Mouse (Mus musculus) neural tube, embryonic 13.5 days (tissue): ENCODE measurements around the gene Pxmp4. TPM values are rescaled to one million over a fixed set of nuclear protein-coding genes. Genes with fewer than 3 reads are reported as not detected.

ENCODE experiments used
- ATAC-seq: fragments of 200-750 bp; cut with Nextera tagmentation; 2 replicates; pipeline ENCODE4 v1.8.0; 2017; ENCODE audit warnings: low read depth, mild to moderate bottlenecking, moderate TSS enrichment, moderate library complexity
- H3K27ac ChIP-seq: fragments of 300-500 bp; sonication (generic); replicated peaks from 2 replicates; pipeline ENCODE4 v1.5.1; 2015; ENCODE audit warnings: moderate library complexity, mild to moderate bottlenecking, inconsistent platforms
- H3K27me3 ChIP-seq: fragments of 300-500 bp; sonication (generic); 2 replicates; pipeline ENCODE4 v1.6.1; 2015; ENCODE audit warnings: mild to moderate bottlenecking, inconsistent platforms
- H3K36me3 ChIP-seq: fragments of 300-500 bp; sonication (generic); 2 replicates; pipeline ENCODE4 v1.6.1; 2015; ENCODE audit warnings: mild to moderate bottlenecking, inconsistent platforms
- H3K4me1 ChIP-seq: fragments of 300-500 bp; sonication (generic); replicated peaks from 2 replicates; pipeline ENCODE4 v1.6.1; 2015; ENCODE audit warnings: inconsistent platforms
- H3K4me2 ChIP-seq: fragments of 300-500 bp; sonication (generic); 2 replicates; pipeline ENCODE4 v1.6.1; 2015; ENCODE audit warnings: inconsistent platforms, mild to moderate bottlenecking, moderate library complexity
- H3K4me3 ChIP-seq: fragments of 300-500 bp; sonication (generic); 2 replicates; pipeline ENCODE4 v1.5.1; 2015; ENCODE audit warnings: mild to moderate bottlenecking, inconsistent platforms
- H3K9ac ChIP-seq: fragments of 300-500 bp; sonication (generic); 2 replicates; pipeline ENCODE4 v1.6.1; 2015; ENCODE audit warnings: moderate library complexity, mild to moderate bottlenecking, inconsistent platforms
- H3K9me3 ChIP-seq: fragments of 300-500 bp; sonication (generic); 2 replicates; pipeline ENCODE4 v1.6.1; 2016; ENCODE audit warnings: inconsistent platforms
- WGBS: fragments of 180-500 bp; shearing (Covaris S2); methylation state at CpG from one replicate; pipeline ENCODE4 v1.1.7; 2015; 5-methylcytosine and 5-hydroxymethylcytosine counted together
- polyA plus RNA-seq: library from polyadenylated mRNA; unstranded; fragments of >200 nt; fragmentation: Nextera tagmentation; extraction: Ambion mirVana; gene quantifications from 2 replicates; pipeline ENCODE4 v1.2.1, GENCODE M21; 2015

Gene Pxmp4
- polyA plus RNA-seq, 1 experiment from 2014 or later, result 16.1 TPM

GRCm38 (mm10) chr2:154633039-154633742 is 29.7 kb upstream of the Pxmp4 start:
- Histone ChIP-seq H3K36me3 (peaks cover 88% of the 10 kb centered on the region), H3K4me3 (no peak overlapping the region), H3K9me3 (no peaks in the 10 kb centered on the region), H3K4me1 (no peaks in the 10 kb centered on the region), H3K27ac (no peak overlapping the region), H3K27me3 (no peaks in the 10 kb centered on the region), H3K4me2 (no peak overlapping the region), H3K9ac (no peak overlapping the region)
- ATAC-seq, result no peak
- WGBS, result 83% methylated on average over 5 of the region's 5 CpGs

GRCm38 (mm10) chr2:154632203-154632780 is 28.8 kb upstream of the Pxmp4 start:
- WGBS, result 94% methylated on average over 16 of the region's 16 CpGs
- no peak for ATAC-seq
- no peak overlapping the region for H3K4me2 ChIP-seq
- no peaks in the 10 kb centered on the region for H3K4me1 ChIP-seq
- H3K9ac ChIP-seq, result no peak overlapping the region
- H3K27ac ChIP-seq, result no peak overlapping the region
- peaks cover 83% of the 10 kb centered on the region for H3K36me3 ChIP-seq
- no peak overlapping the region for H3K4me3 ChIP-seq
- no peaks in the 10 kb centered on the region for H3K9me3 ChIP-seq
- H3K27me3 ChIP-seq, result no peaks in the 10 kb centered on the region

GRCm38 (mm10) chr2:154630531-154630930 is 27.0 kb upstream of the Pxmp4 start:
- H3K27me3 ChIP-seq, result no peaks in the 10 kb centered on the region
- ATAC-seq, result no peak
- H3K27ac ChIP-seq, result no peak overlapping the region
- no peak overlapping the region for H3K9ac ChIP-seq
- H3K9me3 ChIP-seq, result no peaks in the 10 kb centered on the region
- no peak overlapping the region for H3K4me3 ChIP-seq
- 85% methylated on average over 5 of the region's 5 CpGs for WGBS
- no peaks in the 10 kb centered on the region for H3K4me1 ChIP-seq
- H3K36me3 ChIP-seq, result peaks cover 74% of the 10 kb centered on the region
- H3K4me2 ChIP-seq, result no peak overlapping the region

- no peak overlapping the region for H3K9ac ChIP-seq
- no peaks in the 10 kb centered on the region for H3K4me1 ChIP-seq
- no peaks in the 10 kb centered on the region for H3K9me3 ChIP-seq
- ATAC-seq, result no peak
- no peak overlapping the region for H3K4me2 ChIP-seq
- H3K4me3 ChIP-seq, result no peak overlapping the region
- H3K27me3 ChIP-seq, result no peaks in the 10 kb centered on the region
- H3K36me3 ChIP-seq, result peaks cover 61% of the 10 kb centered on the region
- H3K27ac ChIP-seq, result no peak overlapping the region
These were observed 20.6 kb upstream of the Pxmp4 start for GRCm38 (mm10) chr2:154624137-154624536.

GRCm38 (mm10) chr2:154621684-154622083 is 18.2 kb upstream of the Pxmp4 start:
- H3K4me2 ChIP-seq, result no peak overlapping the region
- WGBS, result 87% methylated on average over 5 of the region's 5 CpGs
- no peaks in the 10 kb centered on the region for H3K27me3 ChIP-seq
- H3K27ac ChIP-seq, result no peak overlapping the region
- no peaks in the 10 kb centered on the region for H3K9me3 ChIP-seq
- no peak for ATAC-seq
- no peaks in the 10 kb centered on the region for H3K4me1 ChIP-seq
- H3K9ac ChIP-seq, result no peak overlapping the region
- H3K36me3 ChIP-seq, result peaks cover 50% of the 10 kb centered on the region
- no peak overlapping the region for H3K4me3 ChIP-seq

GRCm38 (mm10) chr2:154617061-154617460 is 13.6 kb upstream of the Pxmp4 start:
- Histone ChIP-seq H3K9ac (no peak overlapping the region), H3K4me3 (no peak overlapping the region), H3K9me3 (no peaks in the 10 kb centered on the region), H3K27ac (no peak overlapping the region), H3K36me3 (peaks cover 8% of the 10 kb centered on the region), H3K4me2 (no peak overlapping the region), H3K4me1 (peaks cover 22% of the 10 kb centered on the region), H3K27me3 (no peaks in the 10 kb centered on the region)
- WGBS, result 97% methylated on average over 3 of the region's 3 CpGs
- no peak for ATAC-seq

GRCm38 (mm10) chr2:154615674-154616073 is 12.2 kb upstream of the Pxmp4 start:
- no peaks in the 10 kb centered on the region for H3K9me3 ChIP-seq
- no peak for ATAC-seq
- 98% methylated on average over 5 of the region's 5 CpGs for WGBS
- H3K27ac ChIP-seq, result no peak overlapping the region
- no peak overlapping the region for H3K4me3 ChIP-seq
- H3K4me1 ChIP-seq, result peaks cover 22% of the 10 kb centered on the region
- no peaks in the 10 kb centered on the region for H3K27me3 ChIP-seq
- no peak overlapping the region for H3K9ac ChIP-seq
- no peak overlapping the region for H3K4me2 ChIP-seq
- H3K36me3 ChIP-seq, result peaks cover 3% of the 10 kb centered on the region; the same call in 1 of the 2 replicates

- no peaks in the 10 kb centered on the region for H3K27me3 ChIP-seq
- peak overlapping the region; percentile 66 for H3K4me2 ChIP-seq
- no peak overlapping the region for H3K4me3 ChIP-seq
- 65% methylated on average over 19 of the region's 19 CpGs for WGBS
- ATAC-seq, result no peak
- no peak overlapping the region for H3K27ac ChIP-seq
- H3K9ac ChIP-seq, result 0 out of 2 replicates have a peak overlapping the region, but pooled peaks have one; percentile 22
- peaks cover 22% of the 10 kb centered on the region for H3K4me1 ChIP-seq
- H3K9me3 ChIP-seq, result no peaks in the 10 kb centered on the region
- H3K36me3 ChIP-seq, result peaks cover 3% of the 10 kb centered on the region; the same call in 1 of the 2 replicates
These were observed 11.5 kb upstream of the Pxmp4 start for GRCm38 (mm10) chr2:154614841-154615576.

GRCm38 (mm10) chr2:154613118-154614115 is 9.9 kb upstream of the Pxmp4 start, which contains the start of the genes Zfp341 and 4930519P11Rik:
Gene Zfp341 (plus strand): TSS chr2:154613297.
Gene 4930519P11Rik (minus strand): TSS chr2:154613437.
- H3K9me3 ChIP-seq, result no peaks in the 10 kb centered on the region
- peak within 1 kb of the TSS; percentile 96 for H3K27ac ChIP-seq
- WGBS, result under 1% methylated on average over 95 of the region's 98 CpGs
- H3K4me2 ChIP-seq, result peak within 1 kb of the TSS; percentile 66
- ATAC-seq, result peak; percentile 96
- 0 out of 2 replicates have a peak, but pooled peaks cover under 1% of the 10 kb centered on the region for H3K36me3 ChIP-seq
- peaks cover 22% of the 10 kb centered on the region for H3K4me1 ChIP-seq
- H3K4me3 ChIP-seq, result peak within 1 kb of the TSS; percentile 51
- H3K9ac ChIP-seq, result peak within 1 kb of the TSS; percentile 79
- peaks cover 3% of the 10 kb centered on the region for H3K27me3 ChIP-seq

GRCm38 (mm10) chr2:154609050-154609767 is 5.7 kb upstream of the Pxmp4 start:
- no peak overlapping the region for H3K4me3 ChIP-seq

GRCm38 (mm10) chr2:154606965-154607364 is 3.5 kb upstream of the Pxmp4 start:
- no peak for ATAC-seq
- WGBS, result 69% methylated on average over 1 of the region's 1 CpGs

More at GRCm38 (mm10) chr2:154609050-154609767, 5.7 kb upstream of the Pxmp4 start:
- Histone ChIP-seq H3K9ac (no peak overlapping the region), H3K4me1 (peaks cover 15% of the 10 kb centered on the region), H3K9me3 (no peaks in the 10 kb centered on the region), H3K27me3 (peaks cover 10% of the 10 kb centered on the region), H3K36me3 (no peaks in the 10 kb centered on the region), H3K4me2 (no peak overlapping the region), H3K27ac (no peak overlapping the region)
- WGBS, result 70% methylated on average over 10 of the region's 10 CpGs
- no peak for ATAC-seq

More at GRCm38 (mm10) chr2:154606965-154607364, 3.5 kb upstream of the Pxmp4 start:
- no peak overlapping the region for H3K4me2 ChIP-seq
- H3K9ac ChIP-seq, result no peak overlapping the region
- H3K4me3 ChIP-seq, result no peak overlapping the region
- peaks cover 17% of the 10 kb centered on the region for H3K4me1 ChIP-seq
- H3K27ac ChIP-seq, result no peak overlapping the region
- H3K9me3 ChIP-seq, result no peaks in the 10 kb centered on the region
- H3K27me3 ChIP-seq, result peaks cover 10% of the 10 kb centered on the region
- no peaks in the 10 kb centered on the region for H3K36me3 ChIP-seq
